Mouse (Mus musculus) limb, embryonic 11.5 days (tissue): ENCODE data around the gene Mitf. TPM values are rescaled to one million over a fixed set of nuclear protein-coding genes. Genes with fewer than 3 reads are reported as not detected.
A peak's percentile ranks its signal among the peaks of the same experiment; 100 is the strongest.

Experiments
- ATAC-seq: fragments of 200-750 bp; cut with Nextera tagmentation; 2 replicates; pipeline ENCODE4 v1.8.0; 2017; ENCODE audit warnings: low read depth; ENCODE audit not compliant: insufficient number of reproducible peaks, low FRiP score, low TSS enrichment
- DNase-seq: peaks from one replicate; pipeline ENCODE4 v3.0.0-alpha.2; 2015; ENCODE audit warnings: low spot score
- H3K27ac ChIP-seq: fragments of 300-500 bp; sonication (generic); replicated peaks from 2 replicates; pipeline ENCODE4 v1.5.1; 2014; ENCODE audit warnings: low read depth, mild to moderate bottlenecking, low read length
- H3K27me3 ChIP-seq: fragments of 300-500 bp; sonication (generic); 2 replicates; pipeline ENCODE4 v1.6.1; 2014; ENCODE audit warnings: mild to moderate bottlenecking, low read length, mixed read lengths; ENCODE audit not compliant: control insufficient read depth, insufficient read depth
- H3K36me3 ChIP-seq: fragments of 300-500 bp; sonication (generic); 2 replicates; pipeline ENCODE4 v1.6.1; 2014; ENCODE audit warnings: mild to moderate bottlenecking, low read length, moderate library complexity, mixed read lengths; ENCODE audit not compliant: control insufficient read depth, insufficient read depth
- H3K4me1 ChIP-seq: fragments of 300-500 bp; sonication (generic); 2 replicates; pipeline ENCODE4 v1.6.1; 2014; ENCODE audit warnings: low read length, mixed read lengths; ENCODE audit not compliant: control insufficient read depth, insufficient read depth
- H3K4me2 ChIP-seq: fragments of 300-500 bp; sonication (generic); 2 replicates; pipeline ENCODE4 v1.6.1; 2014; ENCODE audit warnings: low read depth, mild to moderate bottlenecking, moderate library complexity; ENCODE audit not compliant: severe bottlenecking
- H3K4me3 ChIP-seq: fragments of 300-500 bp; sonication (generic); 2 replicates; pipeline ENCODE4 v1.5.1; 2014; ENCODE audit warnings: low read depth, low read length
- H3K9ac ChIP-seq: fragments of 300-500 bp; sonication (generic); 2 replicates; pipeline ENCODE4 v1.6.1; 2014; ENCODE audit warnings: mild to moderate bottlenecking, low read length
- H3K9me3 ChIP-seq: fragments of 300-500 bp; sonication (generic); 2 replicates; pipeline ENCODE4 v1.6.1; 2016; ENCODE audit warnings: low read length; ENCODE audit not compliant: control insufficient read depth
- WGBS: fragments of 180-500 bp; shearing (Covaris S2); extraction: QIAGEN DNeasy Blood & Tissue Kit; methylation state at CpG from one replicate; pipeline ENCODE4 v1.1.7; 2014; 5-methylcytosine and 5-hydroxymethylcytosine counted together
- polyA plus RNA-seq: library from polyadenylated mRNA; unstranded; fragments of >200 nt; fragmentation: Nextera tagmentation; extraction: Ambion mirVana; gene quantifications from 2 replicates; pipeline ENCODE4 v1.2.1, GENCODE M21; 2014

Gene Mitf
- polyA plus RNA-seq, 1 experiment from 2014 or later = 1.1 TPM

- no peak overlapping the region for H3K4me3 ChIP-seq
- no peak overlapping the region for H3K4me2 ChIP-seq
- H3K9ac ChIP-seq = no peak overlapping the region
- H3K9me3 ChIP-seq = no peaks in the 10 kb centered on the region
- ATAC-seq (no peak), DNase-seq (no peak)
- 52% methylated on average over 4 of the region's 4 CpGs for WGBS
- no peaks in the 10 kb centered on the region for H3K36me3 ChIP-seq
- no peaks in the 10 kb centered on the region for H3K4me1 ChIP-seq
- no peak overlapping the region for H3K27ac ChIP-seq
- no peaks in the 10 kb centered on the region for H3K27me3 ChIP-seq
These were observed 7.3 kb downstream of the Mitf start for GRCm38 (mm10) chr6:97814191-97814590.

DNA sequence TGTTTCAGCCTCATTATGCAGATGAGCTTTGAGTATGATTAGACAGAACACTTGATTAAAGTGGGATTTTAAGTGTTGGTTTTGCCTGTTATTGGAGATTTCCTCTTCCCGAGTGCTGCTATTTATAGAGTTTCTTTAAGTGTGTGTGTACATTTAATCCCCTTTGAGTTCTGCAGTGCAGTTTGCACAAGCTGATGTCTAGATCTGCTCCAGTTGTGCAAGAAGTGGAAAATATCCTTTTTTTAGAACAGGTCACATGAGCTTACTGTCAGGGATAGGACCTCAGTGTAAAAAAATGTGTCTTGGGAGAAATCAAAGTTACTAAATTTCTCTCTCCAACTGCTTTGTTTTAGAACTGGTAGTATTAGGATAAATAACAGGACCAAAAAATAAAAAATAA, 8.9 kb downstream of the Mitf start:
- Histone ChIP-seq H3K4me2 (no peak overlapping the region), H3K4me3 (no peak overlapping the region), H3K27ac (no peak overlapping the region), H3K9ac (no peak overlapping the region), H3K27me3 (no peaks in the 10 kb centered on the region), H3K9me3 (no peaks in the 10 kb centered on the region), H3K36me3 (no peaks in the 10 kb centered on the region), H3K4me1 (no peaks in the 10 kb centered on the region)
- DNase-seq (no peak), ATAC-seq (no peak)
- WGBS = 62% methylated on average over 1 of the region's 1 CpGs

DNA sequence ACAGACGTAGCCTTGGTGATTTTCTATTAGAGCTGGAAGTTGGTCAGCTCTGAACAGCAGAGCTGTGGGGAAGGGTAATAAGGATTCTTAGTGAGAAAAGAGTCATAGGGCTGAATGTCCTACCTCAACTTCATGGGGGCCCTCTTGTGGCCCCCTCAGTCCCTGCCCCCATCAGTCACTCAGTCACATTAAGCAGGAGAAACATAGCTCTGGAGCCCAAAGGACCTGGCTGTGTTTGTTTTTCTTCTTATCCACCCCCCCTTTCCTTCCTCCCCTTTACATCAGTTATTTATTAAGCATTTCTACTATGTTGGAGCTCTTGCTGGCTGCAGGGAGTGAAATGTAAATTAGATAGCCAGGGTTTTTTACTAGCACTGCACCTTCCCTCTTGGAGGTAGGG, 10.0 kb downstream of the Mitf start:
- H3K27ac ChIP-seq = no peak overlapping the region
- ATAC-seq (no peak), DNase-seq (no peak)
- H3K4me2 ChIP-seq = no peak overlapping the region
- no peak overlapping the region for H3K9ac ChIP-seq
- no peaks in the 10 kb centered on the region for H3K4me1 ChIP-seq
- WGBS = 69% methylated on average over 1 of the region's 1 CpGs
- H3K4me3 ChIP-seq = no peak overlapping the region
- H3K9me3 ChIP-seq = no peaks in the 10 kb centered on the region
- no peaks in the 10 kb centered on the region for H3K27me3 ChIP-seq
- H3K36me3 ChIP-seq = no peaks in the 10 kb centered on the region

GRCm38 (mm10) chr6:97818128-97818527, 11.3 kb downstream of the Mitf start:
- 58% methylated on average over 6 of the region's 6 CpGs for WGBS
- Histone ChIP-seq H3K9ac (no peak overlapping the region), H3K4me2 (no peak overlapping the region), H3K4me3 (no peak overlapping the region), H3K9me3 (no peaks in the 10 kb centered on the region), H3K27ac (no peak overlapping the region), H3K27me3 (no peaks in the 10 kb centered on the region), H3K36me3 (no peaks in the 10 kb centered on the region), H3K4me1 (no peaks in the 10 kb centered on the region)
- no peak for ATAC-seq
- DNase-seq = no peak

DNA sequence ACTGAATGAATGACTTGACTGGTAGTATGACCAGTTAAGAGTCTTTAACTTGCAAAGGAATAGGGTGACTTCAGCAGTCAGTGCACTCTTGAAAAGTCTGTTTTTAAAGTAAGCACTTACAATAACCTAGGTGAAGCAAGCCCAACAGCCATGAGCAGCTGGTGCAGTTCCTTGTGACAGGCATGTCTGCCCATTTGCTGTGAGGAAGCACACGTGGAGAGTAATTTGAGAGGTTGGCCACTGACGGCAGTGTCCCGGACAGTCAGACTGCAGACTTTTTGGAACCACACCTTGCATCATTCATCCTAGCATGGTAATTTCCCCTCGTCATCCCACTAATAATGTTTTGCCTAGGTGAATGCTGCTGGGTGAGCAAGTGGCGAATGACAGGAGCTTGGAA, 12.1 kb downstream of the Mitf start:
- Histone ChIP-seq H3K4me3 (no peak overlapping the region), H3K4me1 (no peaks in the 10 kb centered on the region), H3K27me3 (no peaks in the 10 kb centered on the region), H3K9ac (no peak overlapping the region), H3K27ac (no peak overlapping the region), H3K9me3 (no peaks in the 10 kb centered on the region), H3K4me2 (no peak overlapping the region), H3K36me3 (no peaks in the 10 kb centered on the region)
- WGBS = 59% methylated on average over 5 of the region's 5 CpGs
- no peak for DNase-seq
- no peak for ATAC-seq

- DNase-seq (peak; percentile 23), ATAC-seq (0 out of 2 replicates have a peak, but pooled peaks have one; percentile 39)
- no peak overlapping the region for H3K4me3 ChIP-seq
- H3K27ac ChIP-seq = no peak overlapping the region
- no peak overlapping the region for H3K9ac ChIP-seq
- H3K36me3 ChIP-seq = no peaks in the 10 kb centered on the region
- no peaks in the 10 kb centered on the region for H3K4me1 ChIP-seq
- 56% methylated on average over 8 of the region's 8 CpGs for WGBS
- H3K27me3 ChIP-seq = no peaks in the 10 kb centered on the region
- no peak overlapping the region for H3K4me2 ChIP-seq
- H3K9me3 ChIP-seq = no peaks in the 10 kb centered on the region
These were observed 13.7 kb downstream of the Mitf start for GRCm38 (mm10) chr6:97820505-97820904.

DNA sequence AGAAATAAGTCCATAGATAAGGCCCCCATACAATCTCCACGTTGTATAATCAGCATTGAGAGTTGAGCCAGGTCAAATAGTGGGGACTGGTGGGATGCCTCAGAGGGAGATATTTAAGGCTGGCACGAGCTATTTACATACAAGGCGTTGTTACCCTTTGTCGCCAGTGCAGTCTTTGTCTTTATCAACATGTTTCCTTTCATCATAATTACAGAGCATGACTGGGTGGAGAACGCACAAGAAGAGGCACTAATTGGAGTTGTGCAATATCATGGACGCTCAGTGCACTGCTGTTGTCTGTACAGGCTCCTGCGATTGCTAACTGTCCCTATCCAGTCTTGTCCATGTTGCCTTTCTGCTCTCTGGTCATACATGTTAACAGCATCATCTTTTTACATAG, 15.0 kb downstream of the Mitf start:
- Histone ChIP-seq H3K36me3 (no peaks in the 10 kb centered on the region), H3K4me3 (no peak overlapping the region), H3K27ac (no peak overlapping the region), H3K4me1 (no peaks in the 10 kb centered on the region), H3K4me2 (no peak overlapping the region), H3K27me3 (no peaks in the 10 kb centered on the region), H3K9ac (no peak overlapping the region), H3K9me3 (no peaks in the 10 kb centered on the region)
- DNase-seq = no peak
- 91% methylated on average over 7 of the region's 7 CpGs for WGBS
- no peak for ATAC-seq

DNA sequence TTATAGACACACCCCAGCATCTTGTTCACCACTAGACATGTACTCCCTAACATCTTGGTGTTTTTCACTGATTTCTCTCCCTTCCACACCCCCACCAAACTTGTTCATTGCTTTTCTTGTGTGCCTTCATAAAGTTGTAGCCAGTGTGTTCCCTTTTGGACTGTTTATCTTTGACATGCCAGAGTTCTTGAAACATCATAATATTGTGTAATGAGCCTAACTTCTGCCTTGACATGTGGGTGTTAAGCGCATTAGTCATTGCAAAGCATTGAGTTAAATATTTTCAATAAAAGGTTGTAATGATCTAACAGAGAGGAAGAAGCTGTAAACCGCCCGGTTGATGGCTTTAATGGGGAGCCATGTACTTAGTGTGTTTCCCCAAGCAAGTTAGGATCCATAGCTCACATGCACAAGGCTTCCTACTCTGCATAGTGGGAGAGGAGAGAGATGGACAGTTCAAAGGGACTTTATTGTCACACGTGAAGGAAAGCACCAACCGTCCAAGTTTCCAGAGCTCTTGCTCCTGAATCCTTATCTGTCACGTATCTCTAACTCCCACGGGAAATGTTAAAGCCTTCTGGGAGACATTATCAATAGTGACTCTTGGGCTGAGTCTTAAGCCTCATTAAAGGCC, 19.9 kb downstream of the Mitf start:
- Histone ChIP-seq H3K4me3 (no peak overlapping the region), H3K27me3 (no peaks in the 10 kb centered on the region), H3K9me3 (no peaks in the 10 kb centered on the region), H3K9ac (no peak overlapping the region), H3K4me1 (no peaks in the 10 kb centered on the region), H3K36me3 (no peaks in the 10 kb centered on the region), H3K4me2 (no peak overlapping the region), H3K27ac (no peak overlapping the region)
- DNase-seq (no peak), ATAC-seq (no peak)
- WGBS = 91% methylated on average over 7 of the region's 7 CpGs

DNA sequence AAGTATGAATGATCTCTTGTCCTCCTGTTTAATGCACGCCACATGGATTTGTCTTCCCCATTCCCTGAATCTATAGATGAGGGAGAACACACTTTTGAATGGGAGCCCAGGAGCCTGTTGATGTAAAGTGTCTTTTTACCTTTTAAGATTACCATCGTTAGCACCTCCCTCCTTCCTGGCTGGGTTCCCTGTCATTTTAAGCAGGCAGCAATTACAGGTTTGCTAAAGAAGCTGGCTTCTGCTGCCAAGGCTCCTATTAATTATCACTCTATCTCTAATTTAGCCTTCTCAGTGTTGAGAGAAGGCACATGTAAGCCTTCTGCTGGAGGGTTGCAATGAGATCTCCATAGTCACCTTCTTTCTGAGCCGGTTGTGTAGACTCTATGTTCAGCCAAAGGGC, 21.2 kb downstream of the Mitf start:
- H3K27me3 ChIP-seq = no peaks in the 10 kb centered on the region
- WGBS = 68% methylated on average over 3 of the region's 3 CpGs
- H3K27ac ChIP-seq = no peak overlapping the region

More for the DNA sequence above, 21.2 kb downstream of the Mitf start:
- H3K4me3 ChIP-seq = no peak overlapping the region
- no peak for DNase-seq
- no peak overlapping the region for H3K9ac ChIP-seq
- H3K9me3 ChIP-seq = no peaks in the 10 kb centered on the region
- H3K4me1 ChIP-seq = no peaks in the 10 kb centered on the region
- H3K36me3 ChIP-seq = no peaks in the 10 kb centered on the region
- no peak for ATAC-seq
- H3K4me2 ChIP-seq = no peak overlapping the region
